Mouse (Mus musculus) small intestine, adult 2 months (tissue): ENCODE measurements around the gene Ap2a2.

Source experiments
- CTCF ChIP-seq: fragments of 200-500 bp; IDR thresholded peaks from 2 replicates; pipeline ENCODE4 v1.5.1; 2012; ENCODE audit warnings: low read depth, mild to moderate bottlenecking, control low read depth, inconsistent platforms, low read length, moderate library complexity, mixed read lengths; ENCODE audit not compliant: insufficient replicate concordance, insufficient read length; ENCODE audit errors: extremely low read depth
- POLR2A ChIP-seq: fragments of 200-500 bp; IDR thresholded peaks from 2 replicates; pipeline ENCODE4 v1.6.1; 2012; ENCODE audit warnings: low read depth, mild to moderate bottlenecking, control low read depth, inconsistent platforms, low read length, moderate library complexity

DNA sequence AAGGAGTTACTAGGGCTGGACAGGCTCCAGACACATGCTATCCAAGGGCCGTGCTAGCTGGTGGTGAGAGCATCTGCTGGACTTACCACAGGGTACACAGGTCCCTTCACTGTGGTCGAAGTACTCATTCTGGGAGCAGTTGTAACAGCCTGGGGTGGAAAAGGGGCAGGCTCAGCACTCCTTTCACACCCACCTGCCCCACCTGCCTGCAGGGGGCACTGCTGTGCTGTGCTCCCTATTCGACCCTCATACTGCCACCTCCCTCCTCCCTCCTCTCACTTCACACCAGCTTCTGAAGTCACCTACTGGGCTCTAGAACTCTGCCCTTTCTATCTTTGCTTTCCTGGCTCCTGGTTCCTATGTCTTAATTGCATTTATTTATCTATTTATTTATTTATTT, 81.2 kb downstream of the Ap2a2 start:
- TF ChIP-seq POLR2A, result no peak
- TF ChIP-seq CTCF, result peak; percentile 33; the same call in 1 of the 2 replicates
